Mouse (Mus musculus) erythroblast, embryonic 14.5 days (primary cell): ENCODE data around the gene Rad51b.

Experiments
- GATA1 ChIP-seq: IDR thresholded peaks from 2 replicates; pipeline ENCODE4 v1.6.1; 2012; ENCODE audit warnings: low read length, inconsistent platforms, mixed read lengths
- TAL1 ChIP-seq: IDR thresholded peaks from 3 replicates; pipeline ENCODE4 v1.6.1; 2012; ENCODE audit warnings: low read length, inconsistent platforms, mixed read lengths

- no peak for TF ChIP-seq GATA1
- TF ChIP-seq TAL1: no peak
Measured at GRCm38 (mm10) chr12:79359404-79359803, 62.3 kb downstream of the Rad51b start.
